Mouse (Mus musculus) liver, embryonic 13.5 days (tissue): ENCODE data around the gene Plekhg5. TPM values are rescaled to one million over a fixed set of nuclear protein-coding genes. Genes with fewer than 3 reads are reported as not detected.
"Not testable (repeated sequence)": the region's sequence is repeated elsewhere in the genome, so short reads cannot be mapped to it uniquely, and the experiment has no call there.

ENCODE experiments used
- ATAC-seq: fragments of 200-750 bp; cut with Nextera tagmentation; 2 replicates; pipeline ENCODE4 v1.8.0; 2017; ENCODE audit warnings: low read depth, mild to moderate bottlenecking, moderate number of reproducible peaks, moderate library complexity
- DNase-seq: peaks from one replicate; pipeline ENCODE4 v3.0.0; 2022
- H3K27ac ChIP-seq: fragments of 300-500 bp; sonication (generic); 2 replicates; pipeline ENCODE4 v1.5.1; 2015; ENCODE audit warnings: moderate library complexity, mild to moderate bottlenecking, inconsistent platforms
- H3K27me3 ChIP-seq: fragments of 300-500 bp; sonication (generic); 2 replicates; pipeline ENCODE4 v1.6.1; 2015; ENCODE audit warnings: mild to moderate bottlenecking, inconsistent platforms
- H3K36me3 ChIP-seq: fragments of 300-500 bp; sonication (generic); 2 replicates; pipeline ENCODE4 v1.6.1; 2015; ENCODE audit warnings: mild to moderate bottlenecking, inconsistent platforms
- H3K4me1 ChIP-seq: fragments of 300-500 bp; sonication (generic); replicated peaks from 2 replicates; pipeline ENCODE4 v1.6.1; 2015; ENCODE audit warnings: inconsistent platforms
- H3K4me2 ChIP-seq: fragments of 300-500 bp; sonication (generic); 2 replicates; pipeline ENCODE4 v1.6.1; 2015; ENCODE audit warnings: inconsistent platforms, mild to moderate bottlenecking, moderate library complexity
- H3K4me3 ChIP-seq: fragments of 300-500 bp; sonication (generic); replicated peaks from 2 replicates; pipeline ENCODE4 v1.5.1; 2015; ENCODE audit warnings: mild to moderate bottlenecking, inconsistent platforms
- H3K9ac ChIP-seq: fragments of 300-500 bp; sonication (generic); 2 replicates; pipeline ENCODE4 v1.6.1; 2015; ENCODE audit warnings: mild to moderate bottlenecking, inconsistent platforms
- H3K9me3 ChIP-seq: fragments of 300-500 bp; sonication (generic); replicated peaks from 2 replicates; pipeline ENCODE4 v1.6.1; 2016; ENCODE audit warnings: inconsistent platforms
- WGBS: fragments of 180-500 bp; shearing (Covaris S2); methylation state at CpG from one replicate; pipeline ENCODE4 v1.1.7; 2015; ENCODE audit not compliant: insufficient replicate concordance; 5-methylcytosine and 5-hydroxymethylcytosine counted together
- polyA plus RNA-seq: library from polyadenylated mRNA; unstranded; fragments of >200 nt; fragmentation: Nextera tagmentation; extraction: Ambion mirVana; gene quantifications from 2 replicates; pipeline ENCODE4 v1.2.1, GENCODE M21; 2015

The Plekhg5 gene
- 4.9 and 5.1 TPM in 2 replicates for polyA plus RNA-seq

DNA sequence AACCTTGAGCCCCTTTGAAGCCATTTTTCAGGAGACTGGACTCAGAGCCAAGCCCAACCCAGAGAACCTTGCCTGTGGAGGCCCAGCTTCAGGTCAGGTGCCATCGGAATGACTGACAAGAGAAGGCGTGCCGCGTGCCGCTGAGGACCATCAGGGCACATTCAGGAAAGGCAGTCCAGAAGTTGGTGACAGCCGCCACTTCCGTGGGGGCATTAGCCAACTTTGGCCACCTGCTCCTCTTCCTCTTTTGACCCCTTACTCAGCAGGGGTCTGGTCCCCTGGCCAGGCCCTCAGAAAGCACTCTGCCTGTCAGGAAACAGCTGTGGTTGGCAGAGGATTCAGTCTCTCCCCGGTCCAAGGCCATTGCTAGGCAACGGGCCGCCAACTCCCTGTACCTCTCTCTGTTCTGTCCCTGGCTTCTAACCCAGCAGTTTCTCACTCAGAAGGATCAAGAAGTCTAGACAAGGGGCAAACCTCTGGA is at the start of gene Plekhg5:
Gene Plekhg5 (plus strand): TSS at position 378 of the 481 bp plus-strand sequence.
- Histone ChIP-seq H3K9ac (no peak within 1 kb of the TSS), H3K4me1 (peaks cover 37% of the 10 kb centered on the region), H3K9me3 (no peaks in the 10 kb centered on the region), H3K4me3 (no peak within 1 kb of the TSS), H3K27me3 (peaks cover 6% of the 10 kb centered on the region; the same call in 1 of the 2 replicates), H3K27ac (no peak within 1 kb of the TSS), H3K4me2 (no peak within 1 kb of the TSS), H3K36me3 (no peaks in the 10 kb centered on the region)
- WGBS = 23% methylated on average over 10 of the region's 10 CpGs
- no peak for ATAC-seq
- DNase-seq = no peak

DNA sequence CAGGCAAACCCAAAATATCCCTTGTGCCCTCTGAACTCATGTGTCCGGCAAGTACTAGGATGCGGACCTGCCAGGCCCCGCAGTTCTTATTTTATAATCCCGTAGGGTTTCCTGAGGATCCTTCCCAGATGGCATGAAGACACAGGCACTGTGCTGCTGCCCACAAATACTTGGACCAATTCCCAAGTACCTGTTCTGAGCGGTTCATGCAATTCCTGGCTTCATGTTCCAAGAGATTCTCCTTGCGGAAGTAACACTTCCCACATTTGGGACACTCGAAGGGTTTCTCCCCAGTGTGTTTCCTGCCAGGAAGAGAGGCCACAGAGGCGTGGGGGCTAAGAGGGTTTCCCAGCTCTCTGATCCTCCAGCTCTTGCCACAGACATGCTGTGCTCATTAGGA is 49.8 kb upstream of the Plekhg5 start:
- Histone ChIP-seq H3K4me3 (no peak overlapping the region), H3K27ac (no peak overlapping the region), H3K9me3 (no peaks in the 10 kb centered on the region), H3K27me3 (no peaks in the 10 kb centered on the region), H3K4me2 (no peak overlapping the region), H3K9ac (no peak overlapping the region), H3K36me3 (peaks cover 72% of the 10 kb centered on the region), H3K4me1 (peaks cover 41% of the 10 kb centered on the region)
- DNase-seq (no peak), ATAC-seq (no peak)
- 79% methylated on average over 8 of the region's 8 CpGs for WGBS

DNA sequence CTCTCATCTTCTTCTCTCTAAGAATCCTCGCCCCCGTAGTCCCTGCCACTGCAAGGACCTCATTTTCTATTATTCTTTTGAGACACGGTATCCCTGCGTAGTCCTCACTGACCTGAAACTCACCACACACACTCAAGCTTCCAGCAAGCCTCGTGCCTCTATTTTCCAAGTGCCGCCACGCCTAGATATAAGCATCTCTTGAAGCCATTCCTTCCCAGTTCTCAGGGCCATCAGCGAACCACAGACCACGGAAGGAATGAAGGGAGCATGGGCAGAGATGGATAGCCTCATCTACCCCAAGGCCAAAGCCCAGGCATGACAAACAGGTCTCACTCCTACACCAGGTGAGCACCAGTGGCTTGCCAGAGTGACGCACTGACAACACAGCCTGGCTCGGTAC is 47.8 kb upstream of the Plekhg5 start:
- Histone ChIP-seq H3K4me2 (peak overlapping the region; percentile 93), H3K4me1 (peaks cover 54% of the 10 kb centered on the region), H3K27me3 (no peaks in the 10 kb centered on the region), H3K4me3 (no peak overlapping the region), H3K9me3 (no peaks in the 10 kb centered on the region), H3K27ac (no peak overlapping the region), H3K36me3 (peaks cover 58% of the 10 kb centered on the region), H3K9ac (peak overlapping the region; percentile 23; the same call in 1 of the 2 replicates)
- 82% methylated on average over 11 of the region's 11 CpGs for WGBS
- no peak for ATAC-seq
- no peak for DNase-seq

DNA sequence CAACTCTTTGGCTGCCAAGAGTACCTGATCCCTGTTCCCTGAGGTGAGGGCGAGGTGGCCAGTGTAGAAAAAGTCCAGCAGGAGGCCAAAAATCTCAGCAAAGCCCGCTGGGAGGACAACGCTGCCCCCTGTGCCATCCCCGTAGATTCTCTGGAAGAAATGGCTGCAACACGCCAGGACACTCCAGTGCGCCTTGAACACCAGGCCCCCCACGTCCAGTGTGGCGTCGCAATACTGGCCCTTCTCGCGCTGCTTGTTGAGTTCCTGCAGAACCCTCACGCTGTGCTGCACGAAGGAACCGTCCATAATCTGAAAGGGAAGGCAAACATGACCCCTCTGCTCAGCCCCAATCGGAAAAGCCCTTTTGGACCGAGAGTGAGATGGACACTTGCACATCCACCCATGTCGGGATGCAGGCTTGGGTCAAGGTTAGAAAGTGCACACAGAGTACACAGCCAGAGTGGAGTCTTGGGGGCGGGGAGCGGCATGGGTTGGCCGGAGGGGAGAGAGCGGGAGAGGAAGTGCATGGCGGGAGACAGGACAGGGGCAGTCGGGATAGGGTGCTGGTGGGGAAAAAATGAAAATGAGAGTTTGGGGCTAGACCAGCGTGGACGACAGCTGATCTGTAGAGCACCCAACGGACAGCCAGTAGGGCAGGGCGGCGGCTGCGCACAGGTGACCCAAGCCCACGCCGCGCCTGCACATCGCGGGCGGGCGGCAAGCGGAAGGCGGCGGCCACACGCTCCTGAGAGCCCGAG is 45.4 kb upstream of the Plekhg5 start:
- DNase-seq (no peak), ATAC-seq (peak; percentile 67)
- peak overlapping the region; percentile 86 for H3K9ac ChIP-seq
- 3% methylated on average over 41 of the region's 41 CpGs for WGBS
- H3K4me3 ChIP-seq = peak overlapping the region; percentile 86
- peaks cover 3% of the 10 kb centered on the region; the same call in 1 of the 2 replicates for H3K27me3 ChIP-seq
- H3K9me3 ChIP-seq = no peaks in the 10 kb centered on the region
- H3K4me2 ChIP-seq = peak overlapping the region; percentile 93
- peak overlapping the region; percentile 87 for H3K27ac ChIP-seq
- peaks cover 34% of the 10 kb centered on the region for H3K36me3 ChIP-seq
- peaks cover 60% of the 10 kb centered on the region for H3K4me1 ChIP-seq

DNA sequence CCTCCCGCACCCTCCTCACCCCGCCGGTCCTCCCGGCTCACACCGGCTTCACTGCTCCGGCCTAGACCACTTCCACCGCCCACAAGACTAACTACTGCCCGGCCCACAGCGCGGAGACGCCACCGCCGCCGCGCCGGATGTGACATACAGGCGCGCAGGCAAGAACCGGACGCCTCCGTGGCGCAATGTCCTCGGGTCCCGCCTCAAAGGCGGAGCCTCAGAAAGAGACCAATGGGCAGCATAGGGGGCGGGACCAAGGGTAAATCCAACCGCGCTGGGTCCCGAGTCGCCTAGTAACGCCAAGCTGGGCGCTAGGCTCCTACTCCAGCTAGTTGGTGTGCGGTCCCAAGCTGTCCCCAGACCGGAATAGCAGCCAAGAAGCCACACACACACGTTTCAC is 44.8 kb upstream of the Plekhg5 start, which contains the start of gene Zbtb48:
Gene Zbtb48 (minus strand): TSS at position 148 of the 400 bp plus-strand sequence.
- H3K4me3 ChIP-seq = peak within 1 kb of the TSS; percentile 86
- H3K27ac ChIP-seq = peak within 1 kb of the TSS; percentile 87
- H3K4me2 ChIP-seq = peak within 1 kb of the TSS; percentile 93
- DNase-seq (peak; percentile 93), ATAC-seq (peak; percentile 95)
- H3K9me3 ChIP-seq = no peaks in the 10 kb centered on the region
- H3K9ac ChIP-seq = peak within 1 kb of the TSS; percentile 86
- WGBS = under 1% methylated on average over 35 of the region's 35 CpGs
- peaks cover 8% of the 10 kb centered on the region for H3K27me3 ChIP-seq
- H3K36me3 ChIP-seq = peaks cover 28% of the 10 kb centered on the region
- peaks cover 60% of the 10 kb centered on the region for H3K4me1 ChIP-seq

DNA sequence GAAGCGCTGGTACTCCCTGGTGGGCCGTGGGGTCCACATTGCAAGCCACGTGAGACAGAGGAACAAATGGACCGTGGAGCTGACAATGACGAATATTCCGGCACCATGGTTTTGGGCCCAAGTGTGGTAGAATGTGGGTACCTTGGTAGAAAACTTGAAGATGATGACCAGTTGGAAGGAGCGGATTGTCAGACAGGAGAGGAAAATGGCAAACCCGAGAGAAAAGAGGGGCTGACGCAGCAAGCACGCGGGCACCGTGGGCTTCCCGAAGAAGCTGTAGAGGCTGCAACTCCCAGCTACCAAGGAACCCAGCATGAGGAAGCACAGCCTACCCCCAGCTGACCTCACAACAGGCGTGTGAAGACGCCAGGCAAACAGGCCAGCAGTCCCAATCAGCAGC is 43.8 kb upstream of the Plekhg5 start:
- peaks cover 55% of the 10 kb centered on the region for H3K4me1 ChIP-seq
- ATAC-seq = no peak
- no peak overlapping the region for H3K27ac ChIP-seq
- no peak for DNase-seq
- H3K36me3 ChIP-seq = peaks cover 18% of the 10 kb centered on the region
- peak overlapping the region; percentile 93 for H3K4me2 ChIP-seq
- H3K27me3 ChIP-seq = peaks cover 9% of the 10 kb centered on the region
- peak overlapping the region; percentile 66 for H3K9ac ChIP-seq
- WGBS = 66% methylated on average over 15 of the region's 15 CpGs
- H3K9me3 ChIP-seq = no peaks in the 10 kb centered on the region
- H3K4me3 ChIP-seq = peak overlapping the region; percentile 86

DNA sequence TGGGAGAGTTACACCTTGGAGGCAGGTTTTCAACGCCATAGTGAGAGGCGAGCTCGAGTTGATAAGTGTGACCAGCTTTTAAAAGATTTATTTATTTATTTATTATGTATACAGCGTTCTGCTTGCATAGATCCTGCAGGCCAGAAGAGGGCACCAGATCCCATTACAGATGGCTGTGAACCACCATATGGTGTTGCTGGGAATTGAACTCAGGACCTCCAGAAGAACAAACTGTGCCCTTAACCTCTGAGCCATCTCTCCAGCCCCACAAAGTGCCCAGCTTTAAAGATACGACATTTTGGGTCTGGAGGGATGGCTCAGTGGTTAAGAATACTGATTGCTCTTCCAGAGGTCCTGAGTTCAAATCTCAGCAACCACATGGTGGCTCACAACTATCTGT is 43.2 kb upstream of the Plekhg5 start:
- DNase-seq (no peak), ATAC-seq (no peak)
- WGBS = 24% methylated on average over 5 of the region's 5 CpGs
- H3K4me1 ChIP-seq = peaks cover 49% of the 10 kb centered on the region
- no peaks in the 10 kb centered on the region for H3K9me3 ChIP-seq
- peaks cover 12% of the 10 kb centered on the region for H3K36me3 ChIP-seq
- H3K4me2 ChIP-seq = no peak overlapping the region
- no peak overlapping the region for H3K4me3 ChIP-seq
- no peak overlapping the region for H3K27ac ChIP-seq
- H3K27me3 ChIP-seq = peaks cover 9% of the 10 kb centered on the region
- no peak overlapping the region for H3K9ac ChIP-seq

DNA sequence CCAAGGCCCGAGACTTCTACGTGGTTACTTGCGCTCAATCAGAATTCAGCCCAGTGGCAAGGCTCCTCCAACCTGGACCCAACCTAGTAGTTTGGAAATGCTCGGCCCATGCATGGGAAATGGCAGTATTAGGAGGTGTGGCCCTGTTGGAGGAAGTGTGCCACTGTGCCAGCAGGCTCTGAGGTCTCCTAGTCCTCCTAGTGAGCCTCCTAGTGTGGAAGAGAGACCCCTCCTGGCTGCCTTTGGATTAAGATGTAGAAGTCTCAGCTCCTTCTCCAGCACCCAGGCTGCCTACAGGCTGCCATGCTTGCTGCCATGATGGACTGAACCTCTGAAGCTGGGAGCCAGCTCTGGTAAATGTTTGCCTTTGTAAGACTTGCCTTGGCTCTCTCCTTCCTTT is 42.3 kb upstream of the Plekhg5 start:
- Histone ChIP-seq H3K27ac (no peak overlapping the region), H3K36me3 (0 out of 2 replicates have a peak, but pooled peaks cover 5% of the 10 kb centered on the region), H3K9me3 (no peaks in the 10 kb centered on the region), H3K4me3 (no peak overlapping the region), H3K9ac (no peak overlapping the region), H3K4me1 (peaks cover 40% of the 10 kb centered on the region), H3K27me3 (peaks cover 9% of the 10 kb centered on the region), H3K4me2 (no peak overlapping the region)
- DNase-seq = no peak
- 80% methylated on average over 4 of the region's 4 CpGs for WGBS
- no peak for ATAC-seq

DNA sequence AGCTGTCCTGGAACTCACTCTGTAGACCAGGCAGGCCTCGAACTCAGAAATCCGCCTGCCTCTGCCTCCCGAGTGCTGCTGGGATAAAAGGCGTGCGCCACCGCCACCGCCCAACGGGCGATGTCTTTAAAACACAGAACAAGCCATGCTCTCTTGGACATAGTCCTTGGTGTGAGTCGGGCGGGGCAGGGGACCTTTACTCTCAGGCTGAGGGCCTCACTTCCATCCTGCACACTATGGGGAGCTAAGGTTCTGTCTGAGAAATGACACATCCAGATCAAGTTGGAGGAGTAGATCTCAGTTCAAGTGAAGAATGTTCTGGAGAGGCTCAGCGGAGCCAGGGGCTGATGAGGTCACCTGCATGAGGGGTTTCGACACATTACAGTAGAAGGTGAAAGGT is 39.4 kb upstream of the Plekhg5 start:
- no peak overlapping the region for H3K9ac ChIP-seq
- 81% methylated on average over 13 of the region's 13 CpGs for WGBS

DNA sequence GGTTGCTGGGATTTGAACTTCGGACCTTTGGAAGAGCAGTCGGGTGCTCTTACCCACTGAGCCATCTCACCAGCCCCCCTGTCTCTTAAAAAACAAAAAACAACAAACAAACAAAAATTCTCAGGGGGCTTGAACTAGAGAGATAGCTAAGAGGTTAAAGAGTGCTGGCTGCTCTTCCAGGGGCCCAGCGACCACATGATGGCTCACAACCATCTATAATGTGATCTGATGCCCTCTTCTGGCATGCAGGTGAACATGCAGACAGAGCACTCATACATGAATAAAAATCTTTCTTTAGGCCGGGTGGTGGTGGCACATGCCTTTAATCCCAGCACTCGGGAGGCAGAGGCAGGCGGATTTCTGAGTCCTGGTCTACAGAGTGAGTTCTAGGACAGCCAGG is 35.8 kb upstream of the Plekhg5 start:
- not testable (repeated sequence) for H3K9me3 ChIP-seq, H3K27me3 ChIP-seq, H3K27ac ChIP-seq, H3K36me3 ChIP-seq, H3K4me2 ChIP-seq, DNase-seq, H3K9ac ChIP-seq, ATAC-seq, H3K4me3 ChIP-seq
- 84% methylated on average over 6 of the region's 6 CpGs for WGBS
- peaks cover 31% of the 10 kb centered on the region for H3K4me1 ChIP-seq

More for the DNA sequence above, 39.4 kb upstream of the Plekhg5 start:
- Histone ChIP-seq H3K4me1 (peaks cover 16% of the 10 kb centered on the region), H3K27ac (no peak overlapping the region), H3K27me3 (peaks cover 9% of the 10 kb centered on the region), H3K4me2 (no peak overlapping the region), H3K9me3 (no peaks in the 10 kb centered on the region), H3K4me3 (no peak overlapping the region), H3K36me3 (no peaks in the 10 kb centered on the region)
- ATAC-seq (no peak), DNase-seq (no peak)

DNA sequence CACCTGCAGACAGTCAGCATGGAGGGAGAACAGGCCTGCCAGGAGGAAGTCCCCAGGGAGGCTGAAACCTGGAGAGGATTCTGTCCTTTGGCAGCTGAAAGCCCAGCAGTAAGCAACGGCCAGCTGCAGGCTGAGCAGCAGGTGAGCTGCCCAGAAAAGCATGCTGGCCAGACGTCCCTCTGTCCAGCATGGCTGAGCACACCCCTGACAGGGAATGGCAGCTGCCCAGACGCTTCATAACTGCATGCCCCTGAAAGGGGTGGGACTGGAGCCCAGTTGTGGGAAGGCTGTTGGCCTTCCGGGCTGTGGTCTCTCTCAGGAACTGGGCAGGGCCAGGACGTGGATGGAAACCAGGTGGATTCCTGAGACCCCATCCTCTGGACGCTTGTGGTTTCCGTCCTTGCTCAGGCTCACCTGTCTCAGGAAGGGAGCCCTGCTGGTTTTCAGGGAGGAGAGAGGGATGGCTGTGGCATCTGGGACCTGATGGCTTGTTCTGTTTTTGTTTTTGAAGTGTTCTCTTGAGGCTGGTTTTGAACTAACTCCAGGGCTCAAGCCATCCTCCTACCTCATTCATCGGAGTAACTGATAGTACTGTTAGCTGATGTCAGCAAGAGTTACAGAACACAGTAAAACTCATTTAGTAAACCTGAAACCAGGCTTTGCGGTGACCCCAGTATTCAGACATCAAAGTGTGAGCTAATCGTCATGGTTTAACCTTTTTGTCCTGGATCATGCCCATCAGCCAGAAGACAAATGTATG is 33.9 kb upstream of the Plekhg5 start, which contains the start of gene Tas1r1:
Gene Tas1r1 (minus strand): TSS at position 344 of the 760 bp plus-strand sequence.
- Histone ChIP-seq H3K4me3 (peak within 1 kb of the TSS; percentile 92), H3K4me2 (peak within 1 kb of the TSS; percentile 96), H3K27me3 (no peaks in the 10 kb centered on the region), H3K36me3 (peaks cover 26% of the 10 kb centered on the region), H3K27ac (peak within 1 kb of the TSS; percentile 69; the same call in 1 of the 2 replicates), H3K9me3 (no peaks in the 10 kb centered on the region), H3K9ac (peak within 1 kb of the TSS; percentile 91), H3K4me1 (peaks cover 36% of the 10 kb centered on the region)
- WGBS = 38% methylated on average over 10 of the region's 10 CpGs
- ATAC-seq (no peak), DNase-seq (no peak)
